Mouse (Mus musculus) forebrain, postnatal 0 days (tissue): Measurements from ENCODE around the gene Crlf1. TPM values are rescaled to one million over a fixed set of nuclear protein-coding genes. Genes with fewer than 3 reads are reported as not detected.

Experiments
- ATAC-seq: fragments of 200-750 bp; cut with Nextera tagmentation; 2 replicates; pipeline ENCODE4 v1.8.0; 2017; ENCODE audit warnings: mild to moderate bottlenecking, moderate library complexity
- DNase-seq: peaks from one replicate; pipeline ENCODE4 v3.0.0-alpha.2; 2015
- H3K27ac ChIP-seq: fragments of 300-500 bp; sonication (generic); 2 replicates; pipeline ENCODE4 v1.5.1; 2014; ENCODE audit warnings: low read depth, mild to moderate bottlenecking, antibody characterized with exemption, low read length, moderate library complexity, mixed read lengths
- H3K27me3 ChIP-seq: fragments of 300-500 bp; sonication (generic); 2 replicates; pipeline ENCODE4 v1.6.1; 2014; ENCODE audit warnings: mild to moderate bottlenecking, low read length, mixed read lengths; ENCODE audit not compliant: insufficient read depth
- H3K36me3 ChIP-seq: fragments of 300-500 bp; sonication (generic); 2 replicates; pipeline ENCODE4 v1.6.1; 2014; ENCODE audit warnings: mild to moderate bottlenecking, moderate library complexity; ENCODE audit not compliant: insufficient read depth
- H3K4me1 ChIP-seq: fragments of 300-500 bp; sonication (generic); 2 replicates; pipeline ENCODE4 v1.6.1; 2014; ENCODE audit warnings: antibody characterized with exemption; ENCODE audit not compliant: insufficient read depth
- H3K4me2 ChIP-seq: fragments of 300-500 bp; sonication (generic); 2 replicates; pipeline ENCODE4 v1.6.1; 2014; ENCODE audit warnings: low read depth, mild to moderate bottlenecking, moderate library complexity
- H3K4me3 ChIP-seq: fragments of 300-500 bp; sonication (generic); 2 replicates; pipeline ENCODE4 v1.5.1; 2014; ENCODE audit warnings: low read depth, low read length, mixed read lengths
- H3K9ac ChIP-seq: fragments of 300-500 bp; sonication (generic); 2 replicates; pipeline ENCODE4 v1.6.1; 2014; ENCODE audit warnings: mild to moderate bottlenecking
- H3K9me3 ChIP-seq: fragments of 300-500 bp; sonication (generic); 2 replicates; pipeline ENCODE4 v1.6.1; 2016; ENCODE audit warnings: low read length
- CTCF ChIP-seq: sonication (generic); IDR thresholded peaks from 2 replicates; pipeline ENCODE4 v1.5.1; 2016; ENCODE audit warnings: antibody characterized with exemption, control low read depth, low read depth
- WGBS: fragments of 180-500 bp; shearing (Covaris S2); extraction: QIAGEN DNeasy Blood & Tissue Kit; methylation state at CpG from one replicate; pipeline ENCODE4 v1.1.7; 2014; 5-methylcytosine and 5-hydroxymethylcytosine counted together
- polyA plus RNA-seq: library from polyadenylated mRNA; unstranded; fragments of >200 nt; fragmentation: Nextera tagmentation; extraction: Ambion mirVana; gene quantifications from 2 replicates; pipeline ENCODE4 v1.2.1, GENCODE M21; 2015
- total RNA-seq: library from RNA; depleted of rRNA; stranded (reverse); fragments of >200 nt; gene quantifications from 2 replicates; pipeline ENCODE4 v1.2.3, GENCODE M21; 2014

The Crlf1 gene
- total and polyA plus RNA-seq, 2 experiments from 2014 or later: 6.5 to 24.6 TPM

GRCm38 (mm10) chr8:70522592-70523403 lies 29.8 kb downstream of the Crlf1 start:
- Histone ChIP-seq H3K27me3 (no peaks in the 10 kb centered on the region), H3K4me2 (peak overlapping the region; percentile 82), H3K27ac (peak overlapping the region; percentile 82), H3K9ac (peak overlapping the region; percentile 58), H3K4me3 (peak overlapping the region; percentile 48), H3K36me3 (peaks cover 13% of the 10 kb centered on the region; the same call in 1 of the 2 replicates), H3K4me1 (peaks cover 6% of the 10 kb centered on the region; the same call in 1 of the 2 replicates), H3K9me3 (no peaks in the 10 kb centered on the region)
- peak; percentile 84 for TF ChIP-seq CTCF
- ATAC-seq (peak; percentile 90), DNase-seq (peak; percentile 98)
- 3% methylated on average over 48 of the region's 51 CpGs for WGBS

GRCm38 (mm10) chr8:70527111-70527511 lies 34.2 kb downstream of the Crlf1 start:
- peaks cover 11% of the 10 kb centered on the region for H3K4me1 ChIP-seq
- 1% methylated on average over 8 of the region's 8 CpGs for WGBS
- H3K27ac ChIP-seq: peak overlapping the region; percentile 86
- TF ChIP-seq CTCF: no peak
- H3K27me3 ChIP-seq: no peaks in the 10 kb centered on the region
- peak overlapping the region; percentile 86 for H3K4me3 ChIP-seq
- H3K9ac ChIP-seq: peak overlapping the region; percentile 96
- no peaks in the 10 kb centered on the region for H3K9me3 ChIP-seq
- ATAC-seq (no peak), DNase-seq (no peak)
- peak overlapping the region; percentile 84 for H3K4me2 ChIP-seq
- peaks cover 16% of the 10 kb centered on the region for H3K36me3 ChIP-seq

DNA sequence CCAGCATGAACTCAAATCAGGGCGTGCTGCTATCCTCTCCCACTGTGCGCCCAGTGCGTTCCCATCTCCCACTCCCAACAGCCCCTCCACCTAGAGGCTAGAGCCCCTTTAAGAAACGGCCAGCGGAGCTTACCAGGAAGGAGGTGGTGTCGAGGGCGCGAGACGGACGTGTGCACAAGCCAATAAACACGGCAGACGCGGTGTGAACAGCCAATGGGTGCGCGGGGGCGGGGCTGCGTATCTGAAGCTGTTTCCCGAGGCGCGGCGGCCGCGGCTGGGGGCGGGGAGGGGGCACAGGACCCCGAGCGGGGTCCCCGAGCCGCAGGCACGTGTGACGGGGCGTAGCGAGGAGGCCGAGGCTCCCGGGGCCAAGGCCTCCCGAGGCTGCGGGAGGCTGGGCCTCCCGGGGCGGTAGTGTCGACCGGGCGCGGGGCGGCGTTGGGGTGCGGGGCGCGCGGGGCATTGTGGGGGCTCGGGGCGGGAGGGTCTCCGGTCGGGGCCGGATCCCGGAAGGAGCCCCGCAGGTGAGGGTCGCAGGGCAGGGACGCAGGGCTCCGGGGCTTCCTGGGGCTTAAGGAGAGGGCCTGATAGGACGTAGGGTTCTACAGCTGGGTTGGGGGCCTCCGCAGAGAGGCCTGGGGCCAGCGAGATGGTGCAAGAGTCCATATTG lies 34.7 kb downstream of the Crlf1 start, which contains the start of the genes Fkbp8 and Kxd1:
Gene Fkbp8, plus strand, starts transcription at position 213 of the 670 bp plus-strand sequence.
Gene Kxd1, minus strand, starts transcription at position 445 of the 670 bp plus-strand sequence.
- DNase-seq (peak; percentile 99), ATAC-seq (peak; percentile 95)
- WGBS: 3% methylated on average over 53 of the region's 61 CpGs
- peaks cover 21% of the 10 kb centered on the region for H3K36me3 ChIP-seq
- H3K4me1 ChIP-seq: peaks cover 6% of the 10 kb centered on the region; the same call in 1 of the 2 replicates
- TF ChIP-seq CTCF: peak; percentile 46
- no peaks in the 10 kb centered on the region for H3K9me3 ChIP-seq
- peak within 1 kb of the TSS; percentile 84 for H3K4me2 ChIP-seq
- H3K4me3 ChIP-seq: peak within 1 kb of the TSS; percentile 86
- H3K27ac ChIP-seq: peak within 1 kb of the TSS; percentile 86
- no peaks in the 10 kb centered on the region for H3K27me3 ChIP-seq
- peak within 1 kb of the TSS; percentile 96 for H3K9ac ChIP-seq

DNA sequence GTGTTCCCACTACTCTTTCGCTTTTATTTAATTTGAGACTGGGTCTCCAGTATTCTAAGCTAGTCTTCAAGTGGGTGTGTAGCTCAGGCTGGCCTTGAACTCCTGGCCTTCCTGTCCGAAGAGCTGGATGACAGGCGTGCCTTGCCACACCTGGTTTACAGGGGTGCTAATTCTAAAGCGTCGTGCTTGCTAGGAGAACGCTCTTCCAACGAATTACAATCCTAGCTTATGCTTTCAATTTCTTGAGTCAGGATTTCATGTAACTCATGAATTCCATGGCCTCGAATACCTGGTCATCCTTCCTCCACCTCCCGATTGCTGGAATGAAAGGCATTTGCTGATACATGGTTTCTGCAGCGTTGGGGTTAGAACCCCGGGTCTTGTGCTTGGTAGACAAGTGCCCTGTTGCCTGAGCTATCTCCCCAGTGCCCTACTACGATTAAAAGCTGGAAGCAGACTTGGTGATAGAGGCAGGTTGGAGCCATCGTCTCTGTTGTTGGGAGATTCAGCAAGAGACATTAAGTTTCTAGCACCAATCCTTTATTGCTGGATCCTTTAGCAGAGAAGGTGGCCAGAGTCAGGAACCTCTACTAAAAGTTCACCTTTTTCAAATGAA lies 35.3 kb downstream of the Crlf1 start:
- Histone ChIP-seq H3K9me3 (no peaks in the 10 kb centered on the region), H3K4me2 (peak overlapping the region; percentile 84), H3K4me3 (peak overlapping the region; percentile 86), H3K36me3 (peaks cover 27% of the 10 kb centered on the region), H3K27me3 (no peaks in the 10 kb centered on the region), H3K4me1 (peaks cover 6% of the 10 kb centered on the region; the same call in 1 of the 2 replicates), H3K27ac (peak overlapping the region; percentile 86), H3K9ac (peak overlapping the region; percentile 96)
- DNase-seq (no peak), ATAC-seq (no peak)
- TF ChIP-seq CTCF: no peak
- WGBS: 33% methylated on average over 13 of the region's 13 CpGs

GRCm38 (mm10) chr8:70529299-70529698 lies 36.3 kb downstream of the Crlf1 start:
- Histone ChIP-seq H3K4me1 (peaks cover 6% of the 10 kb centered on the region; the same call in 1 of the 2 replicates), H3K27ac (no peak overlapping the region), H3K4me3 (no peak overlapping the region), H3K4me2 (no peak overlapping the region), H3K9me3 (no peaks in the 10 kb centered on the region), H3K27me3 (no peaks in the 10 kb centered on the region), H3K36me3 (peaks cover 37% of the 10 kb centered on the region), H3K9ac (no peak overlapping the region)
- ATAC-seq (no peak), DNase-seq (no peak)
- WGBS: 91% methylated on average over 5 of the region's 5 CpGs
- no peak for TF ChIP-seq CTCF

DNA sequence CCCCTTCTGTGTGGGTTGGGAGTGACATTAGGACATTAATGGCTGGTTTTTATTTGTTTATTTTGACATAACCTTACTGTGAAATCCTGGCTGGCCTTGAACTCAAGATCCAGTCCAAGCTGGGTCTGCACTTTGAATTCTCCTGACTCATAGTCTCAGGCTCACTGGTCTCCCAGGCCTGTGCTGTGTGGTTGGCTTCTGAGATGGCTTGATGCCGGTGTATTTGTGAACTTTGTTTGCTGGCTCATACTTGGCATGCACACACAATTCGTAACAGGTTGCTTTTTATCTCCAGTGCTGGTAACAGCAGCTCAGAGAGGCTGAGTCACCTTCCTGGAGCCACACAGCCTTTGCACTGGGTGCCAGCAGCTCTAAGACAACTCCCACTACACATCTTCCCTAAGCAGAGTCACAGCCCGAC lies 36.8 kb downstream of the Crlf1 start:
- ATAC-seq (no peak), DNase-seq (no peak)
- Histone ChIP-seq H3K36me3 (peaks cover 41% of the 10 kb centered on the region), H3K9me3 (no peaks in the 10 kb centered on the region), H3K4me1 (peaks cover 6% of the 10 kb centered on the region; the same call in 1 of the 2 replicates), H3K4me3 (no peak overlapping the region), H3K27me3 (no peaks in the 10 kb centered on the region), H3K27ac (no peak overlapping the region), H3K9ac (no peak overlapping the region), H3K4me2 (no peak overlapping the region)
- no peak for TF ChIP-seq CTCF
- WGBS: 95% methylated on average over 3 of the region's 3 CpGs
